Mouse (Mus musculus): ENCODE results near the gene Zscan21. TPM values are rescaled to one million over a fixed set of nuclear protein-coding genes. Genes with fewer than 3 reads are reported as not detected.
"Not testable (repeated sequence)": the region's sequence is repeated elsewhere in the genome, so short reads cannot be mapped to it uniquely, and the experiment has no call there.

The Zscan21 gene
- total RNA-seq (2021) = 10 to 100 TPM; 19.6 to 23.0 TPM
- long read RNA-seq, experiment 1, transcript Zscan21-201 (5 exons, 2,252 nt) = major isoform, 5 of 21 reads
- long read RNA-seq, experiment 1, partial matches to known transcripts = 2 of 21 reads
- long read RNA-seq, experiment 1, other reads (novel, unspliced or antisense) = 3 of 21 reads
- long read RNA-seq, experiment 2, transcript Zscan21-204 (4 exons, 2,204 nt) = major isoform, 5 of 23 reads
- long read RNA-seq, experiment 2, partial matches to known transcripts = 0 of 23 reads
- long read RNA-seq, experiment 2, other reads (novel, unspliced or antisense) = 8 of 23 reads

DNA sequence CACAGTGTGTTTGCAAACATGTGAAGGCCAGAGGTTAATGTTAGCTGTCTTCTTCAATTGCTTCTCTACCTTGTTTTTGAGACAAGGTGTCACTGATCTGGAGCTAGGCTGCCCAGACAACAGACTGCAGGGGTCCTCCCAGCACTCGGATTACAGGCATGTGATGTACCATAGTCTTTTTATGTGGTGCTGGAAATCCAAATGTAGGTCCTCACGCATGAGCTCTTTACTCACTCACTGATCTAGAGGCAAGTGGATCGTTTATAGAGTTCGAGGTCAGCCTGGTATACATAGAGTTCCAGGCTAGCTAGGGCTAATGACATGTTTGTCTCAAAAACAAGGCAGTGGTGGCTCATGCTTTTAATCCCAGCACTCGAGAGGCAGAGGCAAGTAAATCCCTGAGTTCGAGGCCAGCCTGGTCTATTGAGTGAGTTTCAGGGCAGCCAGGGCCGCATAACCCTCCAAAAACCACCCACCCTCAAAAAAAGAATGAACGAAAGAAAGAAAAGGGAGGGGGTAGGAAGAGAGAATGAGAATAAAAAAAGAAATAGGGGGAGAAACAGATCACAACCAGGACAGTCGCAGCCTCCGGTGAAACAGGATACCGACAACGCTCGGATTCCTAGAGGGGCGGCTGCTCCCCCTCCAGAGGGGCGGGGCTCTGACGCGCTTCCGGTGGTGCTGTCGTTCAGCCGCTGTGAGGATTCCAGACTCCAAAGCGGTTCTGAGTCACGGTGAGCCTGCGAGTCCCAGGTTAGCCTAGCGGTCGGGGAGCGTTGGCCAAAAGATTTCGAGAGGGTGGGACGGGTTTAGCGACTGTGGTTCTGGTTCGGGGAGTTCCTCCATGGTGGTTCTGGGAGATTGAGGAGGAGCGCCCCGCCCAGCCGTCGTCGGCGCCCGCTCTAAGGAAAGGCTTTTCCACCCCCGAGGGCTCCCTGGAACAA lies at the start of gene Zscan21:
TSS of gene Zscan21 (plus strand) at position 649 of the 944 bp plus-strand sequence.
- peak; percentile 82 to 89 for DNase-seq (ENCODE audit: low spot score in 2 of 2)

DNA sequence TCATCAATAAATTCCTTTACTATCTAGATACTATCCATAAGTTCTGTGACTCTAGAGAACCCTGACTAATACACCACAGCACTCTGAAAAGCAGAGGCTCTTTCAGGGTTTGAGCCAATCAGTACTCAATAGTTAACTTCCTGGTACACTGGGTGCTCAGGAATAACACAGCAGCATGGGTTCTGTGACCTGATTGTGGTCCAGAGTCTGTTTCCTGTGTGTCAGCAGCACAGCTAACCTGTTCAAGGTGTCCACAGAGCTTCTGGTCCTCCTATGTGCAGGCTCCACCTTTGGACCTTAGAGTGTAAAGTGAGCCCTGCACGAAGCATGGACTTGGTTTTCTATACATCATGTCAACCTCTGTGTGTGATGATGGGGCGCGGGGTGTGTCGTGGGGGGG lies 42.9 kb upstream of the Zscan21 start:
- DNase-seq (ENCODE audit: low spot score in 2 of 2) = no peak

DNA sequence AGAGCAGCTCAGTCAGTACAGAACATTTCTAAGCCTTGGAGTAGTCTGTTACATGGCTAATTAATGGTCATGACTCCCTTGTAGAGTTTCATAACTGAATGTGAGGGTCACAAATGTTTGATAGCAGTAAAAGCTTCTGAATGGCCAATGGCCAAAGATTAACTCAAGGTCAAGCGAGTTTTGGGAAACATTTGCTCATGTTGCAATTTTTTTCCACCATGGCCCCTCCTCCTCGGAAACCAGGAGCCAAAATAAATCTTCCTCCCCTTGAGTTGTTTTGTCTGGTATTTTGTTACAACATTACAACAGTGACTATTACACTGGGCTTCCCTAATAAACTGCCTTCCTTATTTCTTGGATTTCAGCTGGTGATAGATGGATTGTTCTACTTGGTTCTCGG lies 41.0 kb upstream of the Zscan21 start:
- DNase-seq (ENCODE audit: low spot score in 2 of 2) = no peak

DNA sequence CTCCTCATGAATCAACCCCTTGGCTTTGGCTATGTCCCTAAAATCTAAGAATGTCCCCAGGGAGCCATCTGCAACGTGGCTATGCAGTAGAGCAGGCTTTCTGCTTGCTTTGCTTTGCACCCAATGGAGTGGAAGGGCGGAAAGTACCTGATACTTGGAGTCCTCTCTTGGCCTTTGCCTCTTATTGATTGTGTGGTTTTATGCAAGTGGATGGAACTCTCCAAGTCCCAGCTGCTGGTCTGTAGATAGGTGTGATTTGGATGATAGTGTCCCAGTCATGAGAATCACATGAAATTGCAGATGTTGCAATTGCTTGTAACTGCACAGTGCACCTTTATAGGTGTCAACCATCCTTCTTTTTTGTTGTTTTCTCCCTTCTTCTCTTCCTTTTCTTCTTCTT lies 40.6 kb upstream of the Zscan21 start:
- DNase-seq (ENCODE audit: low spot score in 2 of 2) = no peak

DNA sequence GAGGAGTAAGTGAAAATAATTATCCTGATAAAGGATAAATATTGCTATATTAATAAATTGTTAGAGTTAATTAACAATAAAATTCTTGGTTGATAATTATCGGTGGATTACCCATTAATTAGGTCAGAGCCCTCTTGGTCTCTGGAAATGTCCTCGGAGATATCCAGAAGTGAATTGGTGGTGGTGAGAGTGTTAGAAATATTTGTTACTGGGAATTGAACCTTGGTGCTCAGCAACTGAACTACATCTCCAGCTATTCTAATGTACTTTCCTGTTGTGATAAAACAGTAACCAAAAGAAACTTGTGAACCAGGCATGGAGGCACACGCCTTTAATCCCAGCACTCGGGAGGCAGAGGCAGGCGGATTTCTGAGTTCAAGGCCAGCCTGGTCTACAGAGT lies 36.2 kb upstream of the Zscan21 start:
- no peak for DNase-seq (ENCODE audit: low spot score in 2 of 2)

DNA sequence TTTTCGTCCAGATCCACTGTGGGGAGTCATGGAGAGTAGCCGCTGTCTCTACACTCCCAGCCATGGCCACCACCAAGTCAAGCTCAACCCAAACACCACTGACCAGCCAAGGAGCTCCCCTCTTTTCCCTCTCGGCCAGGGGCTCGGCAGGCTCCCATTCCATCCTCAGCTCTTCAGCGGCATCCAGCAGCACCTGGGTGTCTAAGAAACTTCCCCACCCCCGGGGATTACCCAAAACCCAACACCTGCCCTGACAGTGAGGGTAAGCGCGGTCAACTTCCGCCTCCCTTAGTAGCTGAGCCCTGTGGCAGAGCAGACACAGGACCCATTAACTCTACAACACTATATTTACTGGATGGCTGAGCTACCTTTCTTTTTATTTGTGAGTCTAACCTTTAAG lies 35.3 kb upstream of the Zscan21 start:
- DNase-seq (ENCODE audit: low spot score in 2 of 2) = no peak

DNA sequence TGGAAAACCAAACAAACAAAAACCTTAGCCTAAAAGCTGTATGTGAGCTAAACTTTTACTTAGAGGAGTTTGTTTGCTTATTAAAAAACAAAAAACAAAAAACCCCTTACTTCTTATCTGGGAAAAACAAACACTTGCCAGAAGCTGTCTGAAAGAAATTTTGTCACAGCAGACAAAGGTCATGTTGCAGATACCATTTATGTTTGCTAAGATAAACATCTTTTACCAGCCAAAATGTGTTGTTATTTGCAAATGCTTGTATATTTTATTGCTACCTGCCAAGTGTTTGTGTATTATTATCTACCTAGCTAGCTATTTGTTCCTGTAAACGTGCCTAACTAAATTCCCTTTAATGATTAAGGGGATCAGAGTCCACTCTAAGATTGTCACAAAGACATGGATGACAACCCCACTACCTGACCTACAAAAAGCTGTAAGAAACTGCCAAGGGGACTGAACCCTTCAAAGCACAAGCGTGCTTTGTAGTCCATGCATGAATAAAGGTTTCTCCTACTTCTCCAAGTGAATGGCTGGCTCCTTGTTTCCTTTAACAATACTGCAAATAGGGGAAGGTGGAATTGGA lies 33.3 kb upstream of the Zscan21 start:
- no peak for DNase-seq (ENCODE audit: low spot score in 2 of 2)

DNA sequence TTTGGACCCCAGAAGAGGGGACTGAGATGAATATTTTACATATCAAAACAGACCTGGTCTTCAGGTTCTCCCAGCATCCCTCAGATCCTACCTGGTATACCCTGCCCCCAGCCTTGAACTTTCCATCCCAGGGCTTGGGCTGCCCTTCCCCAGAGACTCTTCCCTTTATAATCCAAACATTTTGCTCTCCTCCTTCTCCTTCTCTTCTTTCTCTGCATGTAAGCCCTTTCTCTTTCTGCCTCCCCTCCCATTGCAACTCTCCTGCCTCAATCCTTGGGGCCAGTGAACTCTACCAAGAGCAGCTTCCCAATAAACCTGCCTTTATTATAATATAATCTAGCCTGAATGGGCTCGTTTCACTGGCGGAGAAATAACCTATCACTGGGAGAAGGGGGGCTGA lies 32.8 kb upstream of the Zscan21 start:
- no peak for DNase-seq (ENCODE audit: low spot score in 2 of 2)

DNA sequence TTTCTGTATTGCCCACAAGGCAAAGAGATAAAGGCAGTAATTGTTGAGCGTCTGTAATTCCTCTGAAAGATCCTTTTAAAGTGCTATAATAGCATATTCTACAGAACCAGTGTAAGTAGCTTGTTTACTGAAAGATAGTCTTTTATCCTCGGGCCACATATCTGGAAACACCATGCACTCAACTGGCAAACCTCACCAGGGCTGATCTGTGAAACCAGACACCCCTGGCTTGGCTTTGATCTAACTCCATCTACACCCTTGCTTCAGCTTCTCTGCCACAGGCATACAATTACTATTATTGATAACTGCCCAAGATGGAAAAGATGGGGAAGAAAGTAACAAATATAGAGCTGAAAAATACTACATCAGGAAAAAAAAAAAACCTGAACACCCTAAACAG lies 32.2 kb upstream of the Zscan21 start:
- no peak for DNase-seq (ENCODE audit: low spot score in 2 of 2)

DNA sequence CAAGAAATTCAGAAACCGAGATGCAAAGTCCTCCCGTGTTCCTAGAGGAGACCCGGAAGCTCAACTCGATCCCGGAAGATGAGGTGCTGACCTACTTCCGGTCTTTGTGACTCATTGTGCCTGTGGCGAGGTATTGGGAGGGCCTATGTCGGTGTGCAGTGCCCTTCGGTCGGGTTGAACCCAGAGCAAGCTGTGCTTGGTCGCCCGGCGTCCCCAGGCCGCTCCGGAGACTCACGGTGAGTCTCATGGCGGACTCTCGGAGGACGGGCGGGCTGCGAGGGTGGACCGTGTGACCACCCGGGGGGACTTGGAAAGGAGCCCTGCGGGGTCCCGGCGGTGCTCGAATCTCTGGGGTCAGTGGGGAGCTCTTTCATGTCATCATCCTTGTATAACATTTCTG lies 31.7 kb upstream of the Zscan21 start, which contains the start of gene Zkscan1:
TSS of gene Zkscan1 (plus strand) at position 89 of the 400 bp plus-strand sequence.
- DNase-seq (ENCODE audit: low spot score in 2 of 2) = peak; percentile 42 to 68

DNA sequence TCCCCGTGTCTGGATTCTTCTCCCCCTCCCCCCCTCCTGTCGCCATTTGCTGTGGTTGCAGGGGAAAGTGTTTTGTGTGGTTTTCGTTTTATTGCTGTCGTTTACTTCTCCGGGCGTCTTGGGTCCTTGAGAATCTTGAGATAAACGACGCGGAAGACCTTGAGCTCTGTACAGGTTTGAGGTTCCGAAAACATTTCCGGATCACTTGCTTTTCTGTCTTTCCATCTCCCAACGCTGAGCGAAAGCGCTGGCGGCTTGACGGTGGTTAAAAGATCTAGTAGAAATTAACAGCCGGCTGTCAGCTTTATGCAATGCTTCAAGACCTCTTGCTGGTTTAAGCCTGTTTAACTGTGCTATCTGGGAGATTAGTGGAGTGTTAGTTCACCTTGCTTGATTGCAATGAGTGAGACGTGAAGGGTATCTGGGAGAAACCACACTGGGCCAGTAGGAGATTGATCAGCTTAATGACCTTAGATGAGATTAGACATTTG lies 31.2 kb upstream of the Zscan21 start:
- DNase-seq (ENCODE audit: low spot score in 2 of 2) = no peak

DNA sequence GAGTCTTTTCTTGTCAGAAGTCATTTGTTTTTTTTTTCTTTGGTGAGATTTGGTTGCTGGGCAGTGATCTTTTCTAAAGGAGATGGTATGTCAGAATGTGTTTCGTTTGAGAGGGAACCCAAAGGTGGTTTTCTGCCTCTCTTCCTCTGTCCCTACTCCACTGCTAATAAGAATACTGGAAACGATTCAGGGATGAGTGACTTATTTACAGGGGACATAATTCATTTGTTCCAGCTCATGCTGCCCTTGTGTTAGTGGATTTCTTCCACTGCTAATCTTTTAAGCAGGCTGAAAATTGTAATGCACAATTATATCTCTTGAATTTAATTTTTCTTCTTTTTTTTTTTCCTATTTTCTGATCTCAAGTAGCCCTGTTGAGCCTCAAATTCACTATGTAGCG lies 29.9 kb upstream of the Zscan21 start:
- DNase-seq (ENCODE audit: low spot score in 2 of 2) = no peak

DNA sequence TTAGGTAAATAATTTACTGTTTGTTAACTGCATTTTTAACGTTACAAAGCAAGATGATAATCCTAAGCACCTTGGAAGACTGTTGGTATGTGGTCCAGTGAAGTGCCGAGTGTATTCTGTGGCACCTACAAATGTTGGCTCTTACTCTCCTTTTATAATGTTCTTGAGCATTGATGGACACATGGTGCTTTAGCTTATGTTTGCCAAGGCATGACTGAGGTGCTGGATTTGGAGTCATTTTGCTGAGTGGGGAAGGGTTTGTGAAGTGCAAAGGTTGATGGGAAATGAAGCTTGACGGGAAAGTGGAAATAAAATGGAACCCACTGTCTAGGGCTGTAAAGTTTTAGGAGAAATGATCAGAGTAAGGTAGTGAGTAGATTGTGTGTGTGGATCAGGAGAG lies 28.3 kb upstream of the Zscan21 start:
- no peak for DNase-seq (ENCODE audit: low spot score in 2 of 2)

DNA sequence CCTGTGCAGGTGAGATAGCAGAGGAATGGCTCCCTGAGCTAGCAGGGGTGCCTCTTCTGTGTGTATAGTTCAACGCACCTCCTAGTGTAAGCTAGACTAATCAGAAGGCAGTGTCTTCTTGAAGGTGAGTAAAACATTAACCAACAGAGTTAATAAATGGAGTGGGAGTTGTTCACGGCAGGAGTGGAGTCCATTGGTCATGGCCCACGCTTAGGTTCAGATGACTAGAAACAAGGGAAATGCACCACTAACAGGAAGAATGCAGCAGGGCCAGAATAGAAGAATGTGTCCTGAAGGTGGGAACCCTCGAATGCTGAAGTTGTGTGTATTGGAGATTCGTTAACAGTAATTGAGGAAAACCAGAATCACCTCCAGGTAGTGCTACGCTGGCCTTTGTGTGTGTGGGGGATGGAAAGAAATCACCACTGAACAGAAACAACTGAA lies 27.6 kb upstream of the Zscan21 start:
- DNase-seq (ENCODE audit: low spot score in 2 of 2) = no peak

DNA sequence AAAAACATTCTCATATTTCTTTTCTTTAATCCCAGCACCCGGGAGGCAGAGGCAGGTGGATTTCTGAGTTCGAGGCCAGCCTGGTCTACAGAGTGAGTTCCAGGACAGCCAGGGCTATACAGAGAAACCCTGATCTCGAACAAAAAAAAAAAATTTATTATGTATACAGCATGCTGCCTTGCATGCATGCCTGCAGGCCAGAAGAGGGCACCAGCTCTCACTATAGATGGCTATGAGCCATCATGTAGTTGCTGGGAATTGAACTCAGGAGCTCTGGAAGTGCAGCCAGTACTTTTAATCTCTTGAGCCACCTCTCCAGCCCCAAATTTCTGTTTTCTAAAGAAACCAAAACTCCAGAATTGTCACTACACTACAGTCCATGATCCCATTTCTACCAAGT lies 26.4 kb upstream of the Zscan21 start:
- no peak for DNase-seq (ENCODE audit: low spot score in 2 of 2)

DNA sequence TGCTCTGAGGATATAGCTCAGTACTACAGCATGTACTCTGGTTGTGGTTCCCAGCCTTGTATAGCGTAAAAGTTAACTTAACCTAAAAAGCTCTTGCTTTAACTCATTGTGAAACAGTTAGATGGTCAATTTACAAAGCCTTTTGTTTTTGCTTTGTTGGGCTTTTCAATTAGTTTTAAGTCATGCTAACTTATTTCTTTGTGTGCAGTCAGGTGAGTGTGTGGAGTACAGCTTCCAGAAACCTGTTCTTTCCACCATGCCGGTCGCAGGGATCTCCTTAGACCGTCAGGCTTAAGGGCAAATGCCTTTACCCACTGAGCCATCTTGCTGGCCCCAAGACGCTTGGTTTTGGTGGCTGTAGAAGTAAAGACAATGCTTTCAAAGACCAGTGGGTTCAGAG lies 26.0 kb upstream of the Zscan21 start:
- no peak for DNase-seq (ENCODE audit: low spot score in 2 of 2)

DNA sequence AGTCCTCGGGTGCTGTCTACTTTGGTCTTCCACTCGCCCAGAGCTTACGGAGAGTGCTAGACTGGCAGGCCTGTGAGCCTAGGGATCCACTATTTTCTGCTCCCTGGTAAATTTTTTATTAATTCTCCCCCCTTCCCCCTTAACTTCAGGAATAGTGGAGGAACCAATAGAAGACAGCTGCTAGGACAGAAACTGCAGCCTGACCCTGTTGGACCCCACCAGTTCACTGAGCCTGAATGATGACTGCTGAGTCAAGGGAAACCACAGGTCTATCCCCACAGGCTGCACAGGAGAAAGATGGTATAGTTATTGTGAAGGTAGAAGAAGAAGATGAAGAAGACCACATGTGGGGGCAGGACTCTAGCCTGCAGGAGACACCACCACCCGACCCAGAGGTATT lies 23.9 kb upstream of the Zscan21 start:
- no peak for DNase-seq (ENCODE audit: low spot score in 2 of 2)

DNA sequence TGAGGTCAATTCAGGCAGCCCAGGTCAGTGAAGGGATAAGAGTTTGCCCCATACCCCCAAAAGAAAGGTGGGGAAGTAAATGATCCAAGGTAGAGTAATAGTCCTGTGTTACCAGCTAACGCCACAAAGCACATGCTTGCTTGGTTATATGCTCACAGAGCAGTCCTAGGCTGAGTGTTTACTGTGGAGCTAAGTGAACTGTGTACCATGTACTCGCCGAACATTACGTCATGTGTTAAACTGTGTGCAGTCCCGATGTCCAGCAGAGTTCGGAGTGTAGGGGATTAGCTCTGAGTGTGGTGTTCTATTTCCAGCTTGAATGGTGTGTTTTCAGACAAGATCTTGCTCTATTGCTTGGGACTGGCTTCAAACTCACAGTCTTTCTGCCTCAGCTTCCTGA lies 22.2 kb upstream of the Zscan21 start:
- DNase-seq (ENCODE audit: low spot score in 2 of 2) = no peak

DNA sequence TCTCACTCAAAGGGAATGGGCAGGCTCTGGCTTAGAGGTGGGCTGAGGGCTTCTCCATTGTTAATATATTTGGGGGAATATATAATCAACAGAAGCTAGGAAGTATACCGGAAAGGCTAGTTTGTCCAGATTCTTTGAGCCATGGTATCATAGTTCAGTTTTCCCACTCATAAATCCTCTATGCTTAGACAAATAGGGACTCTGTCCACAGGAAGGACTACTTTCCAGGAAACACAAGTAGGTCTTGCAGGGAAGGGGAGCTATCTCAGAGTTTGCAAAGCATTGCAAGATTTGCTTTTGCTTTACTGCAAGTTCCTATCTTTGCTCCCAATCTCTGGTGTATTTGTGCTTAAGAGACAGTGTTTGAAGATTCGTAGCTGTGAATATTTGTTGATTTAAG lies 11.7 kb upstream of the Zscan21 start:
- no peak for DNase-seq (ENCODE audit: low spot score in 2 of 2)

DNA sequence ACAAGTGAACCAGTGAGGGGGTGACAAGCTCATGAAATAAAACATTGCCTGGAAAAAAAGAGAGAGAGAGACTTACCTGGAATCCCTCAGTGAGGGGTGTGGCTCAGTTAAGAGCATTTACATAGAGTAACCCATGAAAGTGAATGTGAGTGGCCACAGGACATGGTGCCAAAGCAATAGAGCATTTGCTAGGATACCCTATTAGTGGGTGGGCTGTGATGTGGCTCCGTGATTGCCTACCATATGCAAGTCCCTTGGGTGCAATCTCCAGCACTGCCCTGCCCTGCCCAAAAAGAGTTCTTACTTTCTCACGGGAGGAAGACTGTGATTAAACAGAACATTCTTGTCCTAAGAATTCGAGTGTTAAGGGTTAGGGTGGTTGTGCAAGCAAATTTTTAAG lies 9.6 kb upstream of the Zscan21 start:
- DNase-seq (ENCODE audit: low spot score in 2 of 2) = no peak

DNA sequence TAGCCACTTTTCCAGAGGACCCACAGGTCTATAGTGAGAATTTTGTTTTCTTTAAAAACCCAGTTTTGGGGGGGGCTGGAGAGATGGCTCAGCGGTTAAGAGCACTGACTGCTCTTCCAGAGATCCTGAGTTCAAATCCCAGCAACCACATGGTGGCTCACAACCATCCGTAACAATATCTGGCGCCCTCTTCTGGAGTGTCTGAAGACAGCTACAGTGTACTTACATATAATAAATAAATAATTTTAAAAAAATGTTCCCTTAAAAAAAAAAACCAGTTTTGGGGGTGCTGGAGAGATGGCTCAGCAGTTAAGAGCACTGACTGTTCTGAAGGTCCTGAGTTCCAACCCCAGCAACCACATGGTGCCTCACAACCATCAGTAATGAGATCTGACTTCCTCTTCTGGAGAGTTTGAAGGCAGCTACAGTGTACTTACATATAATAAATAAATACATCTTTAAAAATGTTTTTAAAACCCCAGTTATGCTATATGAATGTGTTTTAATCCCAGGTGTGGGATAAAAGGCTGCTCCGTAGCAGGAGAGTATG lies 6.8 kb upstream of the Zscan21 start:
- not testable (repeated sequence) for DNase-seq (ENCODE audit: low spot score in 2 of 2)
